Mouse (Mus musculus) adrenal gland, postnatal 10 days (tissue): ENCODE data around the gene Cfap157. TPM values are rescaled to one million over a fixed set of nuclear protein-coding genes. Genes with fewer than 3 reads are reported as not detected.

Experiments used
- DNase-seq: peaks from one replicate; pipeline ENCODE4 v3.0.0; 2021; ENCODE audit warnings: mixed read lengths
- total RNA-seq, 2 experiments: library from RNA; stranded (reverse); gene quantifications; 2 replicates each; pipeline ENCODE4 v1.2.3; 2021

Gene Cfap157
- total RNA-seq, 2 experiments from 2014 or later = not detected

- no peak for DNase-seq
These were observed 34.0 kb downstream of the Cfap157 start for GRCm38 (mm10) chr2:32750199-32750598.

GRCm38 (mm10) chr2:32749082-32749481 is 35.1 kb downstream of the Cfap157 start:
- no peak for DNase-seq

GRCm38 (mm10) chr2:32744272-32744982 is 39.8 kb downstream of the Cfap157 start:
- peak; percentile 30 for DNase-seq

- peak; percentile 20 for DNase-seq
These were observed 42.1 kb downstream of the Cfap157 start for GRCm38 (mm10) chr2:32742173-32742531.

- peak; percentile 47 for DNase-seq
These were observed 42.7 kb downstream of the Cfap157 start for GRCm38 (mm10) chr2:32741273-32742172.

GRCm38 (mm10) chr2:32740916-32741272 is 43.3 kb downstream of the Cfap157 start, which contains the start of gene 6330409D20Rik:
Gene 6330409D20Rik (minus strand): TSS chr2:32741016.
- DNase-seq = no peak

GRCm38 (mm10) chr2:32739311-32739710 is 44.9 kb downstream of the Cfap157 start:
- DNase-seq = peak; percentile 36

- DNase-seq = no peak
These were observed 47.2 kb downstream of the Cfap157 start for GRCm38 (mm10) chr2:32737008-32737407.

- no peak for DNase-seq
These were observed 47.9 kb downstream of the Cfap157 start for GRCm38 (mm10) chr2:32736306-32736829.

- peak; percentile 63 for DNase-seq
These were observed 49.3 kb downstream of the Cfap157 start for GRCm38 (mm10) chr2:32734933-32735332.

- no peak for DNase-seq
These were observed 49.7 kb downstream of the Cfap157 start for GRCm38 (mm10) chr2:32734480-32734879.

- DNase-seq = no peak
These were observed 51.5 kb downstream of the Cfap157 start for GRCm38 (mm10) chr2:32732695-32733094.

GRCm38 (mm10) chr2:32731911-32732310 is 52.3 kb downstream of the Cfap157 start:
- no peak for DNase-seq

- DNase-seq = no peak
These were observed 53.4 kb downstream of the Cfap157 start for GRCm38 (mm10) chr2:32730854-32731253.

- DNase-seq = no peak
These were observed 54.7 kb downstream of the Cfap157 start for GRCm38 (mm10) chr2:32729547-32729946.

- DNase-seq = peak; percentile 63
These were observed 55.8 kb downstream of the Cfap157 start for GRCm38 (mm10) chr2:32728463-32728862.

GRCm38 (mm10) chr2:32727435-32727834 is 56.8 kb downstream of the Cfap157 start:
- peak; percentile 94 for DNase-seq

Other genes with a start within 250 kb of the Cfap157 start
- 10 to 100 TPM; 24.6 to 26.8 TPM for gene Fam102a, start 249.1 kb downstream of the Cfap157 start, total RNA-seq
- 10 to 100 TPM; 44.4 to 49.9 TPM for gene Dpm2, start 213.6 kb downstream of the Cfap157 start, total RNA-seq
- gene Pip5kl1, start 209.6 kb downstream of the Cfap157 start, total RNA-seq = not detected
- not detected for gene 9430097D07Rik, start 208.7 kb downstream of the Cfap157 start, total RNA-seq
- gene St6galnac4, start 197.3 kb downstream of the Cfap157 start, total RNA-seq = 10 to 100 TPM; 14.3 to 14.7 TPM
- 10 to 100 TPM; 55.2 to 64.1 TPM for gene St6galnac6, start 184.7 kb downstream of the Cfap157 start, total RNA-seq
- 100 to 1,000 TPM in 1 of 2 experiments, 10 to 100 TPM in 1; 71.5 to 143 TPM for gene Ak1, start 162.7 kb downstream of the Cfap157 start, total RNA-seq
- 10 to 100 TPM; 97.9 to 99.9 TPM for gene Eng, start 137.8 kb downstream of the Cfap157 start, total RNA-seq
- 10 to 100 TPM; 27.1 to 37.6 TPM for gene Fpgs, start 80.3 kb downstream of the Cfap157 start, total RNA-seq
- gene Cdk9, start 71.4 kb downstream of the Cfap157 start, total RNA-seq = 10 to 100 TPM; 65.5 to 70.9 TPM
- gene Sh2d3c, start 63.4 kb downstream of the Cfap157 start, total RNA-seq = 10 to 100 TPM; 28.9 to 35.4 TPM
- gene 6330409D20Rik, start 43.4 kb downstream of the Cfap157 start, total RNA-seq = under 1 TPM in 1 of 2 experiments, not detected in 1; 0.30 TPM
- gene Tor2a, start 27.2 kb downstream of the Cfap157 start, total RNA-seq = 10 to 100 TPM; 27.7 to 32.6 TPM
- gene Ttc16, start 8.8 kb downstream of the Cfap157 start, total RNA-seq = under 1 TPM in 1 of 2 experiments, not detected in 1; 0.15 TPM
- 1 to 10 TPM; 4.8 to 5.0 TPM for gene Ptrh1, start 8.6 kb downstream of the Cfap157 start, total RNA-seq
- 10 to 100 TPM; 23.7 to 35.7 TPM for gene Stxbp1, start 62.8 kb upstream of the Cfap157 start, total RNA-seq
- 10 to 100 TPM; 28.9 to 30.7 TPM for gene Fam129b, start 91.7 kb upstream of the Cfap157 start, total RNA-seq
- 100 to 1,000 TPM; 174 to 187 TPM for gene Rpl12, start 177.1 kb upstream of the Cfap157 start, total RNA-seq
- gene Lrsam1, start 177.2 kb upstream of the Cfap157 start, total RNA-seq = 10 to 100 TPM; 14.6 to 23.7 TPM
- 10 to 100 TPM; 20.1 to 23.0 TPM for gene Slc2a8, start 197.7 kb upstream of the Cfap157 start, total RNA-seq